Mouse (Mus musculus): ENCODE data around the gene AI481877.

GRCm38 (mm10) chr4:59043891-59044290 lies 94.9 kb downstream of the AI481877 start:
- no peak for TF ChIP-seq ZKSCAN1 (IDR thresholded peaks at IDR 0.05; ENCODE audit: borderline replicate concordance, low read depth, low read length)
- no peak for TF ChIP-seq TBP (conservative IDR thresholded peaks at IDR 0.05; ENCODE audit: low read depth, low read length)

All from CH12.LX (cell line).